Mouse (Mus musculus) ES-E14 (cell line): ENCODE results near the gene Prkab2.

Source experiments
- CHD2 ChIP-seq: IDR thresholded peaks from 2 replicates; pipeline ENCODE4 v1.6.1; 2014; ENCODE audit warnings: mild to moderate bottlenecking, low read depth, low read length, inconsistent platforms
- HCFC1 ChIP-seq: IDR thresholded peaks from 2 replicates; pipeline ENCODE4 v1.6.1; 2012; ENCODE audit warnings: low read length, inconsistent platforms, borderline replicate concordance; ENCODE audit not compliant: insufficient read depth
- MAFK ChIP-seq: IDR thresholded peaks from 2 replicates; pipeline ENCODE4 v1.6.1; 2014; ENCODE audit warnings: mild to moderate bottlenecking, low read depth, low read length, inconsistent platforms; ENCODE audit not compliant: insufficient read depth
- ZC3H11A ChIP-seq: IDR thresholded peaks from 2 replicates; pipeline ENCODE4 v1.6.1; 2012; ENCODE audit warnings: low read depth, mild to moderate bottlenecking, inconsistent platforms, low read length, borderline replicate concordance
- ZNF384 ChIP-seq: IDR thresholded peaks from 2 replicates; pipeline ENCODE4 v1.6.1; 2012; ENCODE audit warnings: low read depth, low read length, inconsistent platforms

- TF ChIP-seq MAFK (no peak), HCFC1 (no peak), ZNF384 (no peak), CHD2 (no peak), ZC3H11A (no peak)
Measured at GRCm38 (mm10) chr3:97630746-97631145, 27.2 kb upstream of the Prkab2 start.
